Mouse (Mus musculus) retina, adult 2 months (tissue): Measurements from ENCODE around the gene Vmn1r91.
"Not testable (repeated sequence)": the region's sequence is repeated elsewhere in the genome, so short reads cannot be mapped to it uniquely, and the experiment has no call there.

Experiments used
- DNase-seq: peaks from one replicate; pipeline ENCODE4 v3.0.0-alpha.2; 2012; ENCODE audit warnings: low read depth, low spot score

The Vmn1r91 gene

GRCm38 (mm10) chr7:20099380-20099779, at the start of gene Vmn1r91:
Gene Vmn1r91 (plus strand): TSS chr7:20099680.
- not testable (repeated sequence) for DNase-seq

GRCm38 (mm10) chr7:20064100-20064499, 35.4 kb upstream of the Vmn1r91 start:
- not testable (repeated sequence) for DNase-seq

GRCm38 (mm10) chr7:20078118-20078517, 21.4 kb upstream of the Vmn1r91 start:
- DNase-seq, result not testable (repeated sequence)

GRCm38 (mm10) chr7:20122479-20122878, 23.0 kb downstream of the Vmn1r91 start, which contains the start of gene Gm16442:
Gene Gm16442 (minus strand): TSS chr7:20122579.
- DNase-seq, result not testable (repeated sequence)

GRCm38 (mm10) chr7:20138988-20139387, 39.5 kb downstream of the Vmn1r91 start, which contains the start of gene Vmn1r93:
Gene Vmn1r93 (minus strand): TSS chr7:20139088.
- DNase-seq, result not testable (repeated sequence)
